Comparison of ENCODE assay signal across 10 mouse cellular contexts in the genomic region with DNA sequence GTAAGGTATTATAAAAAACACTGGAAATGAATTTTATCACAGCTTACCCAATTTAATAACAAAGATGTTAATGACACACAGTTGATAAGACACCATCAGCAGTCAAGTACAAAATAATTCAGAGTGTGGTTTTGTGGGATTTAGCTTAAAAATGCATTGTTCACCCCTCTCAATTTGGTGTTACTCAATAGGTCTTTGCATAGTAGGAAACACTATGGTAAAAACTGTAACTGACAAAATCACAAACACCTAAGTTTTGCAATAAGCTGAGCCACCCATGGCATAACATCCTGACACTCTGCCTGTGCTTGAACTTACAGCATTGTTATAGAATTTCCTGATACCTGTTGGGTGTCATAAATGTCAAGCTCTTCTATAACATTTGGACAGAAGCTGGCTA. TPM values are rescaled to one million over a fixed set of nuclear protein-coding genes. Genes with fewer than 3 reads are reported as not detected.
"Had no signal": no experiment of that assay in that cellular context is flagged by ENCODE, and none has a peak within 500 bp of the region (broad histone marks: within the 10 kb centered on the region; RNA-seq: fewer than 3 reads in every experiment).

No protein-coding gene starts in this region.

RNA-seq across cellular contexts. Expression of a gene that starts 37.4 kb away (rescaled TPM):
- total RNA-seq: left cerebral cortex, adult 8-10 months; left cerebral cortex, postnatal 10 days; left cerebral cortex, postnatal 14 days; left cerebral cortex, postnatal 25 days; left cerebral cortex, postnatal 36 days; left cerebral cortex, postnatal 4 days; liver, adult 2 months; midbrain, postnatal 0 days; monocyte, adult 5-6 weeks had no signal

RNA-seq across cellular contexts. Expression of a gene that starts 39.3 kb away (rescaled TPM):
- total RNA-seq: left cerebral cortex, adult 8-10 months; left cerebral cortex, postnatal 10 days; left cerebral cortex, postnatal 14 days; left cerebral cortex, postnatal 25 days; left cerebral cortex, postnatal 36 days; left cerebral cortex, postnatal 4 days; liver, adult 2 months; megakaryocyte-erythroid progenitor cell, adult 5-6 weeks; midbrain, postnatal 0 days; monocyte, adult 5-6 weeks had no signal
